Mouse (Mus musculus): Measurements from ENCODE around the gene Arhgef28.

GRCm38 (mm10) chr13:97902821-97903220 lies 303.4 kb downstream of the Arhgef28 start:
- TF ChIP-seq POLR2A (IDR thresholded peaks at IDR 0.05; ENCODE audit: low read depth, low read length): no peak
- no peak for TF ChIP-seq CTCF (IDR thresholded peaks at IDR 0.05; ENCODE audit: extremely low read depth, insufficient read length, insufficient replicate concordance, low read depth, low read length)
